Mouse (Mus musculus) CH12.LX (cell line): ENCODE results near the gene Ibtk.

ENCODE experiments used
- E2F4 ChIP-seq: IDR thresholded peaks from 2 replicates; pipeline ENCODE4 v1.6.1; 2011; ENCODE audit warnings: low read depth, low read length, improper control_type of control experiment; ENCODE audit not compliant: insufficient replicate concordance
- EP300 ChIP-seq: IDR thresholded peaks from 2 replicates; pipeline ENCODE4 v1.6.1; 2011; ENCODE audit warnings: low read length, improper control_type of control experiment

GRCm38 (mm10) chr9:85734821-85735220, 14.3 kb downstream of the Ibtk start:
- no peak for TF ChIP-seq E2F4
- TF ChIP-seq EP300 = no peak
